ENCODE assay signal across 8 mouse cellular contexts in genomic region chr14:33213823-33214766, GRCm38 (mm10). TPM values are rescaled to one million over a fixed set of nuclear protein-coding genes. Genes with fewer than 3 reads are reported as not detected.
DNase-seq lines count a peak whose midpoint lies in the region; ATAC-seq lines count a peak whose summit lies in the region.

TSS of gene Arhgap22 (plus strand) at chr14:33214026.

- H3K4me3 ChIP-seq in forebrain, embryonic 11.5 days (ENCODE audit: low read depth, low read length) = no peak within 1 kb of the TSS
- no peak within 1 kb of the TSS for H3K4me3 ChIP-seq in heart, embryonic 16.5 days (ENCODE audit: low read length)
- H3K4me3 ChIP-seq in liver, embryonic 13.5 days (replicated peaks) = no peak within 1 kb of the TSS
- no peak within 1 kb of the TSS for H3K4me3 ChIP-seq in stomach, embryonic 14.5 days (ENCODE audit: low read depth, low read length)

- no peaks in the 10 kb centered on the region for H3K9me3 ChIP-seq in forebrain, embryonic 11.5 days (ENCODE audit: control insufficient read depth, low read length)
- no peaks in the 10 kb centered on the region for H3K9me3 ChIP-seq in heart, embryonic 16.5 days (replicated peaks; ENCODE audit: control insufficient read depth, low read length)
- no peaks in the 10 kb centered on the region for H3K9me3 ChIP-seq in liver, embryonic 13.5 days (replicated peaks)
- no peaks in the 10 kb centered on the region for H3K9me3 ChIP-seq in stomach, embryonic 14.5 days (ENCODE audit: control insufficient read depth, low read depth, low read length)

- H3K4me2 ChIP-seq in forebrain, embryonic 11.5 days (ENCODE audit: low read depth, low read length, severe bottlenecking) = peak within 1 kb of the TSS; percentile 42; the same call in 1 of the 2 replicates
- H3K4me2 ChIP-seq in heart, embryonic 16.5 days (ENCODE audit: low read depth, low read length) = peak within 1 kb of the TSS; percentile 4; the same call in 1 of the 2 replicates
- peak within 1 kb of the TSS; percentile 47 for H3K4me2 ChIP-seq in liver, embryonic 13.5 days
- peak within 1 kb of the TSS; percentile 24 for H3K4me2 ChIP-seq in stomach, embryonic 14.5 days (replicated peaks; ENCODE audit: low read depth, low read length)

- H3K9ac ChIP-seq in forebrain, embryonic 11.5 days (ENCODE audit: low read length) = peak within 1 kb of the TSS; percentile 23; the same call in 1 of the 2 replicates
- H3K9ac ChIP-seq in heart, embryonic 16.5 days (ENCODE audit: low read length) = no peak within 1 kb of the TSS
- H3K9ac ChIP-seq in liver, embryonic 13.5 days = 0 out of 2 replicates have a peak within 1 kb of the TSS, but pooled peaks have one; percentile 2
- no peak within 1 kb of the TSS for H3K9ac ChIP-seq in stomach, embryonic 14.5 days (replicated peaks; ENCODE audit: low read depth, low read length)

- H3K4me1 ChIP-seq in forebrain, embryonic 11.5 days (replicated peaks; ENCODE audit: control insufficient read depth, insufficient read depth, low read length) = peaks cover 3% of the 10 kb centered on the region; the same call in 1 of the 2 replicates
- peaks cover 5% of the 10 kb centered on the region; the same call in 1 of the 2 replicates for H3K4me1 ChIP-seq in heart, embryonic 16.5 days (ENCODE audit: control insufficient read depth, insufficient read depth, low read length)
- H3K4me1 ChIP-seq in liver, embryonic 13.5 days (replicated peaks) = peaks cover 15% of the 10 kb centered on the region
- peaks cover 6% of the 10 kb centered on the region; the same call in 1 of the 2 replicates for H3K4me1 ChIP-seq in stomach, embryonic 14.5 days (ENCODE audit: control insufficient read depth, insufficient read depth, low read length)

- H3K36me3 ChIP-seq in forebrain, embryonic 11.5 days (ENCODE audit: control insufficient read depth, insufficient read depth, low read length) = no peaks in the 10 kb centered on the region
- H3K36me3 ChIP-seq in heart, embryonic 16.5 days (ENCODE audit: control insufficient read depth, insufficient read depth) = no peaks in the 10 kb centered on the region
- no peaks in the 10 kb centered on the region for H3K36me3 ChIP-seq in liver, embryonic 13.5 days
- H3K36me3 ChIP-seq in stomach, embryonic 14.5 days (ENCODE audit: control insufficient read depth, insufficient read depth, low read length) = no peaks in the 10 kb centered on the region

- 14% methylated on average over 28 of the region's 28 CpGs for WGBS in forebrain, embryonic 11.5 days
- 13% methylated on average over 28 of the region's 28 CpGs for WGBS in heart, embryonic 16.5 days
- WGBS in liver, embryonic 13.5 days (ENCODE audit: insufficient replicate concordance) = 6% methylated on average over 28 of the region's 28 CpGs
- 13% methylated on average over 28 of the region's 28 CpGs for WGBS in stomach, embryonic 14.5 days

- peak; percentile 70; the same call in 1 of the 2 replicates for ATAC-seq in forebrain, embryonic 11.5 days (replicated peaks; ENCODE audit: low FRiP score)
- ATAC-seq in heart, embryonic 16.5 days (replicated peaks; ENCODE audit: extremely low read depth, insufficient read depth, low FRiP score) = peak; percentile 77
- ATAC-seq in liver, embryonic 13.5 days (ENCODE audit: low read depth) = peak; percentile 92
- peak; percentile 91 for ATAC-seq in stomach, embryonic 14.5 days (ENCODE audit: insufficient number of reproducible peaks, insufficient read depth, low FRiP score, low read depth)

- H3K27ac ChIP-seq in forebrain, embryonic 11.5 days (ENCODE audit: low read depth, low read length) = no peak within 1 kb of the TSS
- H3K27ac ChIP-seq in heart, embryonic 16.5 days (ENCODE audit: low read length) = no peak within 1 kb of the TSS
- no peak within 1 kb of the TSS for H3K27ac ChIP-seq in liver, embryonic 13.5 days
- peak within 1 kb of the TSS; percentile 27; the same call in 1 of the 2 replicates for H3K27ac ChIP-seq in stomach, embryonic 14.5 days (ENCODE audit: low read length)

- H3K27me3 ChIP-seq in forebrain, embryonic 11.5 days (ENCODE audit: control insufficient read depth, insufficient read depth, low read length) = peaks cover 2% of the 10 kb centered on the region; the same call in 1 of the 2 replicates
- peaks cover 10% of the 10 kb centered on the region; the same call in 1 of the 2 replicates for H3K27me3 ChIP-seq in heart, embryonic 16.5 days (ENCODE audit: control insufficient read depth, insufficient read depth, low read length)
- peaks cover 10% of the 10 kb centered on the region for H3K27me3 ChIP-seq in liver, embryonic 13.5 days
- no peaks in the 10 kb centered on the region for H3K27me3 ChIP-seq in stomach, embryonic 14.5 days (ENCODE audit: control insufficient read depth, insufficient read depth, low read length)

- peak; percentile 79 for DNase-seq in CD4-positive, CD25-positive, alpha-beta regulatory T cell, adult 2 months (ENCODE audit: low read depth, low spot score)
- DNase-seq in c-Kit-positive CD71-negative TER-119-negative erythroid progenitor cells, embryonic 14.5 days (ENCODE audit: low read depth) = peak; percentile 77
- DNase-seq in forebrain, embryonic 11.5 days (ENCODE audit: low spot score) = peak; percentile 92
- peak; percentile 88 to 89 for DNase-seq in kidney, postnatal 25 days
- peak; percentile 53 for DNase-seq in liver, embryonic 13.5 days
- peak; percentile 56 to 78 for DNase-seq in natural killer cell, adult 2 months (ENCODE audit: low spot score in 2 of 2)

RNA-seq across cellular contexts. Expression of gene Arhgap22, which starts in this region (rescaled TPM):
- 1.4 and 1.8 TPM in 2 replicates for polyA plus RNA-seq in forebrain, embryonic 11.5 days (2014; fragmentation: Nextera tagmentation; extraction: Ambion mirVana)
- 1.4 and 2.8 TPM in 2 replicates for polyA plus RNA-seq in heart, embryonic 16.5 days (2015; fragmentation: Nextera tagmentation; extraction: Ambion mirVana)
- polyA plus RNA-seq in liver, embryonic 13.5 days (2015; fragmentation: Nextera tagmentation; extraction: Ambion mirVana) = 2.8 and 3.6 TPM in 2 replicates
- polyA plus RNA-seq in stomach, embryonic 14.5 days (2014; fragmentation: Nextera tagmentation; extraction: Ambion mirVana) = 5.6 and 8.1 TPM in 2 replicates

Comparison
In these comparisons a context has a peak if more than half of its experiments do, and no peak if none do; other contexts are left out.
1. H3K9ac ChIP-seq: peak in forebrain, embryonic 11.5 days (single experiment) and liver, embryonic 13.5 days (single experiment); none in heart, embryonic 16.5 days (single experiment) and stomach, embryonic 14.5 days (single experiment).
2. Peak in every context shown above with its lines, with median percentiles within 50 percentile points of each other: DNase-seq, ATAC-seq and H3K4me2 ChIP-seq.